Mouse (Mus musculus): ENCODE measurements around the gene Phc2.

The Phc2 gene

GRCm38 (mm10) chr4:128787023-128787939 is 132.8 kb downstream of the Phc2 start:
- no peak for DNase-seq

DNA sequence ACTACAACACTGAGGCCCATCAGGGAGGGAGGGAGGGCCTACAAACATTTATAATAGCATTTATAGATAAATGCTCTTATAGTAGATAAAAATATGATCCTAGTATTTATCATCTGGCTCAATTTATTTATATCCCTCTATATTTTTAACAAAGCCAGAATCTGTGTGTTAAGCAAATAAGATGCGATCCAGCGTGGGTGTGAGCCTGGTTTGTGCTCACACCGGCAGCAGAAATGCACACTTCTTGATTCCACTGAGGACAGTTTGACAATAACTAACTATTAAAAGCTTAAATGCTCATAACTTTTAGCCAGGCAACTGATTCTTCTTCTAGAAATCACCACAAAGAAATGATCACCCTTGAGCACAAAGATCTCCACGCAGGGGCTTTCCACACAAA is 133.6 kb downstream of the Phc2 start:
- DNase-seq: no peak

GRCm38 (mm10) chr4:128789646-128790045 is 135.1 kb downstream of the Phc2 start:
- DNase-seq: no peak

DNA sequence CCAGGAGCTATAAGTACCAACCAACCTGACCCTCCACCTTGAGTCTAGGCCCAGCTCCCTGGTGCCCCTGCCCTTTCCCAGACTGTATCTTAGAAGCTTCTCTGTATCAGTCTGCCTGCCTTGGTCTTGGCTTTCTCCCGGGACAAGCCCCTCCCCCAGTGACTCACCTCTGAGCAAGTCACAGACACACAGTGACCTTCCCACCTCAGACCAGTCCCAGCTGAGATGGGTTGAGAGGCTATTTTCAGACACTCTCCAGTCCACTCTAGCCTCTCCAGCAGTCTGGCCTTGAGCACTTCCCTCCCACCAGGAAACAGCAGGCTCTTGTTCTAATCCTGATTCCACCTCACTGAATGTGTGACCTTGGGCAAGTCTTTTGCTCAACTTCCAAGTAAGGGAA is 139.2 kb downstream of the Phc2 start:
- no peak for DNase-seq

DNA sequence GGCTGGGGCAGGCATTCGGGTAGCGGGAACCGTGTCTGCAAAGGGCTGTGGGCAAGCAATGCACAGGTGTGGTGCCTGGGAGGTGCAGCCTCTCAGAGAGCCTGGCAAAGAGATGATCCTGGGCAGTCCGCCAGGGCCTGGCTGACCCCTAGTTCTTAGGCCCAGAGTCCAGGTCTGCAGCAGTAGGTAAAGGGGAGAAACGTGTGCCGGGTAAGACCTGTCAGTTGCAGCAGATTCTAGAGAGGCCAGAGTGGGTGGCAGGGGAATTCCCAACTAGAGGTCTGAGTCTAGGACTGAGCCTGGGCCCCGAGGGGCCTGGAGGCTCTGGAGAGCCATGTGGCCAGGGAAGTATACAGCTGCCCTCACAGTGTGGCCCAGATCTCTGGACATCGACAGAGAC is 139.7 kb downstream of the Phc2 start:
- no peak for DNase-seq

DNA sequence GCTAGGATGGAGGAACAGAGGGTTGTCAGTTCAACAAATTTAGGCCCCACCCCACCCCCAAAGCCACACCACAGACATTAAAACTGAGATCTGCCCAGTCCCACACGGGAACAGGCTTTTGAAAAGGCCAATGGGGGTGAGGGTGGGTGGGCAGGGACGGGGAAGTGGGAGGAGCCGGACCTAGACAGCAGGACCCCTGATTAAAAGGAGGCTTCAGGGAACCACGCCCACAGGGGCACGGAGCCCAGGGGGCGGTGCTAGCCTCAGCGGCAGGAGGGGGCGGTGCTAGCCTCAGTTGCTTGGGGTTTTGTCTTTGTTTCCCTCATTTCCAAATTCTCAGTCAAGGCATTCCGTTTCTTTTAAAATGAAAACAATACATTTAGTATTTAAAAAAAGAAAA is 141.1 kb downstream of the Phc2 start:
- DNase-seq: peak; percentile 35

GRCm38 (mm10) chr4:128796788-128797187 is 142.3 kb downstream of the Phc2 start:
- no peak for DNase-seq

- DNase-seq: no peak
These were observed 147.4 kb downstream of the Phc2 start for GRCm38 (mm10) chr4:128801675-128802465.

Data from thymus, postnatal 25 days (tissue).